ENCODE assay signal across 49 mouse cellular contexts in genomic region chrX:37068766-37069165, GRCm38 (mm10). TPM values are rescaled to one million over a fixed set of nuclear protein-coding genes. Genes with fewer than 3 reads are reported as not detected.
"Had no signal": no experiment of that assay in that cellular context is flagged by ENCODE, and none has a peak within 500 bp of the region (broad histone marks: within the 10 kb centered on the region; RNA-seq: fewer than 3 reads in every experiment).

No protein-coding gene starts in this region.

- H3K27ac ChIP-seq: heart, embryonic 13.5 days; heart, embryonic 15.5 days; hindbrain, embryonic 10.5 days; hindbrain, embryonic 12.5 days; hindbrain, embryonic 13.5 days; hindbrain, embryonic 14.5 days; hindbrain, embryonic 15.5 days; hindbrain, postnatal 0 days; intestine, embryonic 15.5 days; kidney, embryonic 15.5 days; kidney, postnatal 0 days; layer of hippocampus, adult 2 months; left cerebral cortex, adult 2 months had no signal

- ATAC-seq: hindbrain, embryonic 16.5 days; hindbrain, postnatal 0 days; inflammation-experienced regulatory T-cells, adult 6 months; intestine, embryonic 15.5 days; intestine, embryonic 16.5 days; intestine, postnatal 0 days had no signal

- H3K9ac ChIP-seq: heart, embryonic 12.5 days; heart, embryonic 13.5 days; heart, embryonic 15.5 days; hindbrain, embryonic 12.5 days; hindbrain, embryonic 13.5 days; hindbrain, embryonic 14.5 days; hindbrain, embryonic 15.5 days; intestine, embryonic 15.5 days; kidney, embryonic 15.5 days had no signal

- H3K4me3 ChIP-seq: heart, embryonic 12.5 days; heart, embryonic 13.5 days; heart, embryonic 15.5 days; hindbrain, embryonic 10.5 days; hindbrain, embryonic 12.5 days; hindbrain, embryonic 13.5 days; hindbrain, embryonic 15.5 days; intestine, embryonic 15.5 days; kidney, embryonic 15.5 days; layer of hippocampus, adult 2 months; left cerebral cortex, adult 2 months had no signal

- H3K4me1 ChIP-seq: heart, embryonic 12.5 days; heart, embryonic 13.5 days; heart, embryonic 15.5 days; hindbrain, embryonic 10.5 days; hindbrain, embryonic 12.5 days; hindbrain, embryonic 13.5 days; hindbrain, embryonic 15.5 days; intestine, embryonic 15.5 days; kidney, embryonic 15.5 days had no signal

- DNase-seq: heart, postnatal 10 days; heart, postnatal 14 days; heart, postnatal 36 days; heart, postnatal 4 days; kidney, adult 11 months; kidney, adult 18-20 months; kidney, adult 2 months; kidney, adult 8-10 months; kidney, adult 9 months; kidney, postnatal 10 days; kidney, postnatal 14 days; kidney, postnatal 25 days; kidney, postnatal 36 days; kidney, postnatal 4 days; layer of hippocampus, adult 9-11 months; layer of hippocampus, postnatal 36 days had no signal

- H3K27me3 ChIP-seq: heart, embryonic 12.5 days; heart, embryonic 13.5 days; heart, embryonic 15.5 days; hindbrain, embryonic 12.5 days; hindbrain, embryonic 13.5 days; hindbrain, embryonic 15.5 days; intestine, embryonic 15.5 days; kidney, embryonic 15.5 days had no signal

- H3K36me3 ChIP-seq: heart, embryonic 12.5 days; heart, embryonic 13.5 days; heart, embryonic 15.5 days; hindbrain, embryonic 10.5 days; hindbrain, embryonic 12.5 days; hindbrain, embryonic 13.5 days; hindbrain, embryonic 15.5 days; intestine, embryonic 15.5 days; kidney, embryonic 15.5 days had no signal

RNA-seq across cellular contexts. Expression of gene Sowahd, which starts 20.1 kb away (rescaled TPM):
- total RNA-seq: heart, postnatal 10 days; heart, postnatal 14 days; heart, postnatal 25 days; heart, postnatal 36 days; heart, postnatal 4 days; hematopoietic stem cell, adult 5-6 weeks; hindbrain, postnatal 0 days; layer of hippocampus, adult 18-20 months; layer of hippocampus, adult 2 months; layer of hippocampus, adult 8-10 months; layer of hippocampus, postnatal 10 days; layer of hippocampus, postnatal 14 days; layer of hippocampus, postnatal 25 days; layer of hippocampus, postnatal 36 days; left cerebral cortex, adult 18-20 months; left cerebral cortex, adult 2 months had no signal
- polyA plus RNA-seq: heart, embryonic 14.5 days; heart, postnatal 0 days; hindbrain, embryonic 10.5 days; hindbrain, embryonic 11.5 days; hindbrain, embryonic 12.5 days; hindbrain, embryonic 14.5 days; hindbrain, embryonic 15.5 days; inflammation-experienced regulatory T-cells, adult 6 months; intestine, embryonic 14.5 days; intestine, embryonic 15.5 days; intestine, postnatal 0 days; kidney, embryonic 14.5 days; kidney, embryonic 15.5 days; kidney, embryonic 16.5 days; kidney, postnatal 0 days; large intestine, adult 2 months had no signal
